Mouse (Mus musculus): ENCODE measurements around the gene Txk. TPM values are rescaled to one million over a fixed set of nuclear protein-coding genes. Genes with fewer than 3 reads are reported as not detected.
A peak's percentile ranks its signal among the peaks of the same experiment; 100 is the strongest.

The Txk gene
- total RNA-seq (2021): under 1 TPM; 0.10 TPM
- long read RNA-seq, experiment 1: 0 reads
- long read RNA-seq, experiment 2: 0 reads

DNA sequence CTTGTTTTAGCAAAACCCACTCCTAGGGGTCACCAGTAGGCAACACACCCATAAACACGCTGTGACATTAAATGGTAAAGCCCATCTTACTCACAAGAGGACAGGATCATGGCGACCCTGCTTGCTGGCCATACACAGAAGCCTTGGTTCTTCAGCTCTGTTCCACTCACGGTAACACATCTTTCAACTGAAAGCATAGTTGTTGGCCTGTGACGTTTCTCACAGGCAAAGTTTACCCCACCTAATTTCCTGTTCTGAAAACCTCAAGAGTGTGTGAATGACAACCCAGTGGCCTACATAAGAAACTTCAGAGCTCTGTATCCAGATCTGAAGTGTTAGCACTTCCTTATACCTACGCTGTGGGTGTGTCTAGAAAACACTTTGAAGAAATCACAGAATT lies at the start of gene Txk:
Gene Txk (minus strand): TSS at position 193 of the 400 bp plus-strand sequence.
- DNase-seq: no peak

DNA sequence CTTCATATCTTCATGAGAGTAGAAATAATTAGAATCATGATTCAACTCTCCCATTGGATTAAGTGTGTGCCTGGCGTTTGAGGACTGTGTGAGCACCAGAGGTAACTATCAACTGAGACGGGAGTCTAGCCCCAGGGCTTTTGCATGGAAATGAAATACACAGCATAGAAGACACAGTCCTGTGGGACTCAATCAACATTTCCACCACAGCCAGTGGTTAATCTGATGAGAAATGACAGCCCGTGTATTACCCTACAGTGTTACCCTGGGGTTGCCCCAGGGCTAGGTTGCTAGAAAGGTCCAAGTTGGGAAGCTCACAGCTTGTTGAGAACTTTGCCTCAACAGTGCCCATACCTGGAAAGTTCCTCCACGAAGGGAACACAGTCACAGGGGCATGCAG lies 46.0 kb upstream of the Txk start:
- no peak for DNase-seq

DNA sequence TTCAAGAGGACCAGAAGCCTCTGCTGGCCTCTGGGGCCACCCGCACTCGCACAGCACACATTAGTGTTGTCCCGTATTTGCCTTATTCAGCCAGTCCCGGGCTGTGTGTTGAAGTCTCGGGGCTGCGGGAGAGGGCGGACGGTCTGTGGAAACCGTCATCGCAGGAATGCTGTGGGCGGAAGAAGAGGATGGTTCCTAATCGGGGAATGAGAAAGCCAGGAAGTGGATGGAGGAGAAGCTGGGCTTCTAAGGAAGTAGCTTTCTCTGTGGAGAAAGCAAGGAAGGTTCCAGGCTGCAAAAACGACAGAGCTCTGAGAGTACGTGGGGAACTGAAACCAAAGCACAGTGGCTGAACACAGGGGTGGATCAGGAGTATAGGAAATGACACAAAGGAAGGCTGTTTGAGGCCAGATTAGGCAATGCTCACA lies 43.6 kb upstream of the Txk start:
- peak; percentile 20 to 26 for DNase-seq

DNA sequence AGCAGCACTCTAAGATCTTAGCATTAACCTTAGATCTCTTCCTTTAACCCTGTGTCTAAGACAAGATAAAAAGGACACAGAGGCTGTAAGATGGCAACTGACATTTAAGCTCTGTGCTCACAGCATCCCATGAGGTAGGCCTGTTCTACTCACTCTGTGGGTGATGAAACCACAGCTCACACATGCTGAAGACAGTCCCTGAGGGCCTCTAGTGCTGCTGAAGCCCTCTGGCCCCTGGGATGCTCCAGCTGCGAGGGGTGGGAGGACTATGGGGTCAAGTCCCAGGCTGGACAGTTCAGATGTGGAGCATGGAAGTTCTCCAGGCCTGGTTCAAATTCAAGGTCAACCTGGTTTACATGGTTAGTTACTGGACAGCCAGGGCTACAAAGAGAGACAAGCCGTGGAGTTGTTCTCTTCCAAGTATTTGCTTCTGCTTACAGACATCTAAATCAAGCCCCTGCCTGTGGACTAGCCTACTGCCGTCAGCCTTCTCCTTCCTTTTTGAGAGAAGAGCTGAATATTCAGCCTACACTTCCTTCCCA lies 40.8 kb upstream of the Txk start:
- no peak for DNase-seq

DNA sequence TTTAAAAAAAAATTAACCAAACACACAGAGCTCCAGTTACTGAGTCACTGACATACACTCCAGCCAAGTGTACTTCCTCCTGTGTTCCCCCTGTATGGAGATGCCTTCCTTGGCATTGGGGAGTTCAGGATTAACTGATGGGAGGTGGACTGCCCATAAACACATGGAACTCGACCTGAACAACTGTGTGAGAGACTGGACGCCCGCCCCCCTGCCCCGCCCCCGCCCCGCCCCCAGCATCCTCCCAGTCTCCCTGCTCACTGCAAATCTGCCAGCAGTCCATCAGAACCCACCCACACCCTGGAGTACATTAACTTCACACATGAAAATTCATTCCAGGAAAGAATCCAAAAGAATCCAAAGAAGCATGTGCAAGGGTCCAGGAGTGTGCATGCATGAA lies 39.2 kb upstream of the Txk start:
- DNase-seq: no peak

DNA sequence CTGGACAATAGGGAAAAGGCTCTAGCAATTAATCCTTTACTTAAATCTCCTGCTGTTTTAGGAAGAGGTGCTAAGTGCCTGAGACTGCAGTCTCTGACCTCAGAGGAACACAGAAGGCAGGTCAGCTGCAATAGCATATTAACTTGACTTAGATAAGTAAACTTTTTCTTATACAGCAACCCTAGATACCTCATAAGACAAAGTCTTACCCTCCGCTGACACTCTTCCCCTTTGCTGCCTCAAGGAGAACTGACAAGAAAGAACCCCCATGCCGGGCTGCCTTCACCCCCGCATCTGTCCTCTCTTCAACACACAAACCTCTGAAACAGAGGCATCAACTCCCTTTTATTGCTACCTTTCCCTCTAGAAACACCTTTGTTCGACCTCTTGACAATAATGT lies 38.8 kb upstream of the Txk start:
- no peak for DNase-seq

DNA sequence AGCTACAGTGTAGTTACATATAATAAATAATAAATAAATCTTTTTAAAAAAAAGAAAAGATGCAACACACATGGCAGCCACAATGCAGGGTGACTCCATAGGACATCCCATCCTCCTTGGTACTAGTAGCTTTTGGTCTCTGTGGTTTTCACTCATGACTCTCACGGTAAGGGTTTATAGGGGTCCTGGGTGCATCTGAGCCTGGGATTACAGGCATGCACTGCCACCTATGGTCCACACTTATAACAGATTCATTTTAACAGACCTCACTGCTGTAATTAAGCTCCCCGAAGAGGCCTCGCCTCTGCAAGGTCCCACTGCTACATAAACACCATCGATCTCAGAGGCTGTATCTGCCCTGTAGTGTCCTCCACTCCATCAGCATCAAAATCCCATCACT lies 32.9 kb upstream of the Txk start:
- DNase-seq: no peak

DNA sequence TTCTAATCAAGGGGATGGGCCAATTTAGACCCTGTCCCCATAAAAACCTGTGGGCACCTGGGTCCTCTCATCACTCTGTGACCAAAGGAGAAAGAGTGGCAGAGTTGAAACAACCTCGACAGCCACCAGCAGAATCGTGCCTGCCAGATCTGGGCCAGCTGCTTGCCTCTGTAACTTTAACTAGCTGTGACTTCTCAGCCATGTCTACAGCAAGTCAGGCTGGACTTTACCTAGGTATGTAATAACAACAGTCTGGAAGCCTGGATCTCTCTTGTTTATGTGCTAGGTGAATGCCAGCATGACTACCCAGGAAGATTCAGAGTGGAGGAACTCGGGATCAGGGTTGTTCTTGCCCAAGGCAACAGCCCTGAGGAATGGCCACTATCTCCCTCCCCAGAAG lies 32.1 kb upstream of the Txk start:
- DNase-seq: no peak

DNA sequence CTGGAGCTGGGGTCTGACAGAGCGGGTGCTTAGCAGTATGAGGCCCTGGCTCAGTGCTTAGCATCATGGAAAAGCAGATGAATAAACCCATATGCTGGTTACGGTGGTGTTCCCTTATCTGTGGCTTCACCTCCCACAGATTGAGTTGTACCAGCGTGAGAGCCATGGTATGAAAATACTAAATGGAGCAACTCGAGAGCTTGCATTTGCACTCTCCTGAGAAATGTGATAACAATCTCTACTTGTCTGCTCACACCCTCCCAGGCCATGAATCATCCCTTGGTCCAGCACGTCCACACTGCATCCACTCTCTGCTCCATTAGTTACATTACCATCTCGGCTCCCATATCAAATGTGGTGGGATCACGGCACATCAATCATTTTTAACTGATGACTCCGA lies 31.4 kb upstream of the Txk start:
- no peak for DNase-seq

DNA sequence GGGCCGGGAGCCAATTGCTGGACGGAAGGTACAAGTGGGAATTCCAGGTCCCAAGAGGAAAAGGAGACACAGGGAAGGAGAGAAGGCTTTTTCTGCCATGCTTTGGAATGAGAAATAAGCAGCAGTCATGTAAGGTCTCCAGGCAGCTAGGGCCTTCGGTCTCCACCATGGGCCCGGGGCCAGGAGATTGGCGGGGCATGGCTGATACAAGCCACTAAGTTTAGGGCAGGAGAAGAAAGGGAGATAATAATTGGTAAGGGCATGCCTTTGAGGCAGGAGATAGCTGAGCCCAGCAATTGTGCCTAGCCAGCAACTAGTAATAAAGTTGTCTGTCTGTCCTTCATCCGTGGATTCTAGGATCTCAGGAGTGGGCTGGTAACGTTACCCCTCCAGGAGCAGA lies 30.5 kb upstream of the Txk start:
- DNase-seq: no peak

DNA sequence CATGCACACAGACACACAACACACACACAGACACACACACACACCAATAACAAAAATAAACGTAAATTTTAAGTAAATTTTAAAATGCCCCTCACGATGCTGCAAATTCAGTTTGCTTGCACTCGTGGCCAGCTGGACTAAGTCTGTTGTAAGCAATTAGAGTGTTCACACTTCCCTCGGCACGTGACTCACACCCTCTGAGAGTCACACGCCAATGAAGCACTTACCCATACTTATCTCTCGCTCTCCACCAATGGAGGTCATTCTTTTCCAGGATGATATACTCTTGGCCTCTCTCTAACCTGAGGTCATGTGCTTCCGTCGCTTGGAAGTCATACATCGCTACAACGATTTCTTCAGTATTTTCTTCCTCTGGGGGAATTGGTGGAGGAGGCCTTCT lies 29.2 kb upstream of the Txk start:
- DNase-seq: no peak

DNA sequence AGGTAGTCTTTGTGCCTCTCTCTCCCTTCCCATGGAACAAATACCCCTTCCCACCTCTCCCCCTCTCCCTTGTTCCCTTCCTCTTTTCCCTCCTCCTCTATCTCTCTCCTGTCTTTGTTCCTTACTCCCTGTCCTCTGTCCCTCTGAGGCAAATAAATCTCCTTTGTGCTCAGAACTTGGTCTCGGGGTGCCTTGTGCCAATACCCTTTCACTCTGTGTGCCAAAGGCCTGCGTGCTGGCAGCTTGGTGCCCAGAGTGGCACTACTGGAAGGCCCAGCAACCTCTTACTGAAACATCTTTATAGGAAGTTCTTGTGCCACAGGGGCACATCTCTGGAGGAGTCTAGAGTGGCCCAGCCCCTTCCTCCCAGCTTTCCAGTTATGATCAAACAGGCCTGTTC lies 24.0 kb upstream of the Txk start:
- DNase-seq: no peak

DNA sequence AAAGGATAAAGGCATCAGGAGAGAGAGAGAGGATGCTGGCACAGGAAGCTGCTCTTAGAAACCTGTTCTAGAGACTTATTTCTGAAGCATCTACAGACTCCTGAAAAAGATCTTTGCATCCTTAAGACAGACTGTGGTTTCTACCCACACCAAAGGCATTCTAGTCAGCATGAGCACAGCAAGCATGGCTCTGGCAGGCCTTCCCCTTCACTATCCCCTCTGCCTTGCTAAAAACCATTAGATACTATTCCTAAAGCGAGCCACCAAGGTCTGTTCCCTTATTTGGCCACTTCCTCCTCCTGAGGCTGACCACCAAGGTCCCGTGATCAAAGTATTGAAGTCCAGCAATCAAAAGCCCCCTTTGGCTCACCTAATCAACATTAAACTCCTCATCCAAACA lies 23.6 kb upstream of the Txk start:
- no peak for DNase-seq

DNA sequence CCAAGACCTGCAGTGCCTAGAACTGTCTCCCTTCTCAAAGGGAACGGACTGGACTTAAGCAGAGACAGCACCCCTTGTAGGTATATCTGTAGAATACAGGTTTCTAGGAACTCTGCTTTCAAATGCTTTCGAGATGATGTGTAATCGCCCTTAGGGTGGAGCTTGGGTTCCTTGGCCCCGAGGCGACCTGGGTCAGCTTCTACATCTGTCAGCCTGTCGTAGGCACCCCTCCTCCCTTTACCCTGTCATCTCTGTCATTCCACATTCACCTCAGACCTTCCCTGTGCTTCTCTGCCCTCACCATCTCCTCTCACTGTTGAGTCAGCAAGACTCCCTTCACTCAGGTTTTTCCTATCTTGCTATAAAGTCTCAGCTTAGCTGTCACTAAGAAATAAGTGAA lies 17.3 kb upstream of the Txk start:
- DNase-seq: no peak

DNA sequence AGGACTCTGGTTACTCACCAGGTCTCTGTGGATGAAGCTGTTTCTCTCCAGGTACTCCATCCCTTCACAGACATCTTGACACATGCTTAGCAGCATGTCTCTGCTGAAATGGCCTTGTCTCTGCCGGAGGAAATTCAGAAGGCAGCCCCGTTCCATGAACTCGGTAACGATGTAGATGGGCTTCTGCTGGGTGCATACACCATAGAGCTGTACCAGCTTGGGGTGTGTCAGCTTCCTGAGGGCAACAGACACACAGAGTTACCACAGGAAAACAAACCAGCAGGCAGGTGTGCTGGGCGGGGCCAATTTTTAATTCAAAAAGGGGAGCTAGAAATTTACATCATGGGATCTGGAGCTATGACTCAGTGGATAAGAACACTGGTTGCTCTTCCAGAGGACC lies 11.0 kb upstream of the Txk start:
- peak; percentile 2 to 10 for DNase-seq

DNA sequence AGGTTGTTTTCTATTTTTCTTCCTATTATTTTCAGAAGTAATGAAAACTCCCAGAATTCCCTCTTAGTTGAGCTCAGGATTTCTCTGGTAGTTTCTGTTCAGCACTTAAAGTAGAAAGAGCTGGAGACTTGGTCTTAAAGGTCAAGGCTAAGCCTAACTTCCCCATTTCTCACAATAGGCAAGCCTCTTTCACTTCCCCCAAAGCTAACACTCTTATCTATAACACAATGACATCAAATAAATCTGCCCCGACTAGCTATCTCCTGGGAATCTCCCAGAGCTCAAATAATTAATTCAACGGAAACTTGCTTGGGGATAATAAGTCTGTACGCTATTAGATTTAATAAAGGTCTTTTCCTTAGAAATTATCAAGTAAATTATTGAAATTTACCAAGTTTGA lies 10.4 kb upstream of the Txk start:
- DNase-seq: no peak

DNA sequence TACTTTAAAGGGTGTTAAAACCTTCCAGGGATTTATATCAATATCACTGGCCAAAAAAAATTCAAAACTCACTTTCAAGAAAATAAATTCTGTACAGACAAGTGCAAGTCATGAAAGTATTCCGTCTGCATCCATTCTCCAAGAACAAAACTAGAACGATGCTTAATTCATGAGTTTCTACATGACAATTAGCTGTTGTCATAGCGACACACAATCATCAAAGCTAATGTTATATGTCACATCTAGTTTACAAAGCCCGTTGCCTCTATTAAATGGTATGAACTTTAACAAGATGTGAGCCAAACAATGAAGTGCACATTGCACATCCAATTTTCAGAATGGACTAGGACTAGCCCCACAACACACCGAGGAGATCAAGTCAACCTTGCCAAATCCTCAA lies 9.2 kb upstream of the Txk start:
- DNase-seq: no peak

DNA sequence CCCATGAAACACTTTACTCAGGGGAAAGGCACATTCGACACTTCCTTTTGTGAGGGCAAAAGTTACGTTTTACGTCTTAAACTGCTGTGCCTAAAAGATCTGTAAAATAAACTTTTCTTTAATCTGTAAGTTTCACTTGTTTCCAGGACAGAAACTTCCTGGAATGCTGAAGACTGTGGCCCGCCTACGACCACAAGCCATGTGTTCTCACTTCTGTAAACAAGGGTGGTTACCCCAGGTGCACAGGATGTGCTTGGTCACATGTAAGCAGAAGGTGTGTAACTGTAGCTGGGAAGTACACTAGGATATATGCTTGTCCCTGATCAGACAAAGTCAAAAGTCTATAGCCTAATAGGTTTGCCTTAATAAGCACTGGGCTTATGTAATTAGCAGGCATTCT lies 8.7 kb upstream of the Txk start:
- no peak for DNase-seq

DNA sequence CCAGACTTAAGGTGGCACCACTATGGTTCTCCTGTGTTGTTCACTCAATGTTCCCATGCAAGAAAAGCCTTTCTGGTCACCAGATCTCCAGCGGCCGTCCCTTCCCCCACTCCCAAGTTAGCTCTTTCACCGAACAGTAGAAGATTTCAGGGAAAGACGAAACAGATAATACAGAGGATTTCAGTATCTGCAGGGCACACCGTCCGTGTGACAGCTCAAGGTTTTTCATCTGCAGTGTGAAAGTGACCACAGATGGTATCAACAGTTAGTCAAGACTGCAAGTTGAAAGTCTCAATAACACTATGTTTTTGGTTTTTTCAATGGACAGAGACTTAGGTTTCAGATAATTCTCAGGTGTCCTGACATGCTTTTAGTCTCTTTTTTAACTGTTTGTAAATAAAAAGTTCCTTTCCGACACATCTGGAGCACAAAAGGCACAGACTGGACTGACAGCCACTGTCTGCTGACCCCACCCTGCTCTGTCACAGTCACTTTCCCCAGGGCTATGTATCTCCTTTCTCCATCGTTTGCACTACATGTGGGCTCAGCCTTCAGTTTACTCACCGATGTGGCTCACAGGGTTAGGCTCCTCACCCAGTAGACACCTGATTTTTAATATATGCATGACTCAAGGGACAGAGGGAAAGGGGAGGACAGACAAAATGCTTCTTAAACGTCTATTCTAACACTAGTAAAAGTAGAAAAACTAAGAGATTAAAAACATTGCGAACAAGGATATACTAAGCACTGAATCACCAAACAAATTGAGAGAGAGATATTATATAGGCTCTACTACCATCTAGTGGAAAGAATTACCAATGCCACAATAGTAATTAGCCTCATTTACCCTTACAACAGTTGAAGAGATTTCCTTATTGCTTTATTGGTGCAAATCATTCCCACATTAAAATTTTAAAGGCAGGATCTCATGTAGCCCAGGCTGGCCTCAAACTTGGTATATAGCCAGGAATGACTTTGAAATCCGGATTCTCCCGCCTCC lies 6.6 kb upstream of the Txk start:
- no peak for DNase-seq

DNA sequence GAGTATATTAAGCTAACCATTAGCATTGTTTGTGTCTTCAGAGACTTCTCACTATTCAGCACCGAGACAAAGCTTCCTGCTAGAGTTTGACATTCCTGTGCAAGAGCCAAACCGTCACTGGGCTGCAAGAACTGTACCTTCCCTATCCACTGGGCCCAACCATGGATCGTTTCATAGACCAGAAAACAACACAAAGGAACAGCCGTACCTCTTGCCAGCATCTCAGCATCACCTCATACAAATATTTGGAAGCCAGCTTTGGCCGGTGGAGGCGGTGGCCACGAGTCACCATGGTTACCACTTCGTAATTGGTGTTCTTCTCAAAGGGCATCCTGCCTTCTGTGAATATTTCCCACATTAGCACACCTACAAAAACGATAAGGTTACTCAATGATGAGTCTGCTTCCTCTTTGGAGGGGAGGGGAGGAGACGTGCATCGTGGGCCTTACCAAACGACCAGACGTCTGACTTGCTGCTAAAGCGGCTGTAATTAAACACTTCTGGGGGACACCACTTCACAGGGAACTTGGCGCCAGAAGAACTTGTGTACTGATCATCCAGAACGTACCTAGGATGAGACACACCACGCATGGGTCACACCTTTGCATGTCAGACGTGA lies 4.7 kb upstream of the Txk start:
- no peak for DNase-seq

DNA sequence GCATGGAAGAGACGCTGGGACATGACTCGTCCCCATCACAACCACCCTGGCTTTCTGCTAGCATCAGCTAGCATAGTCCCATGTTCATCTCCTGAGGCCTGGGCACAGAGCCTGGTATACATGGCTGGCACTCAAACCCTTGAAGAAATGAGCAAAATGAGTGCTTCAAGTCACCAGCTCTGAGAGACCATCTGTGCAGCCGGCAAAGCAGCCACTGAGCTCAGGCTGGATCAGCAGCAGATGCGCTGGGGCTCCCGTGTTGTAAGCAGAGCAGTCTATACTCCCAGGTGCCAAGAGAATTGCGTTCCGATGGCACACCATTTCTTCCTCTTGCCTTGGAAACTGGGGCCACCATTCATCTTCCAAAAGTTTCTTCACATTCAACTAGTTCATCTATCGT lies 3.4 kb upstream of the Txk start:
- DNase-seq: no peak

DNA sequence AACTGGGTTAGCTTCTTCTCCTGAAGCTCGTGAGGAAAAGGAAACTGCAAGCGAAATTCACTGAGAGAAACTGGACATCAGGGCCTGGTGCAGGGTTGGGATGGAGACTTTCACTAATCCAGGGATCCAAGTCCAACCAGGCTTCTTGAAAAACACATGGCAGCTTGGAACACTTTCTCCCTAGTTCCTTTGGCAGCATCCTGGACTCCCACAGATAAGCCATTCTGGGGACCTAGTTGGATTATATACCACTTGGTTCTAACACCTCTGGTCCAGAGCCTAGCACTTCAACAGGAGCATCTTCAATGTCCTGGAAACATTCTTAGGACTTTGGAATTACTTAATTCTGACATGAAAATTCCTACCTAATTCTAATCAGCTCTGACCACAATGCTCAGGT lies 2.5 kb upstream of the Txk start:
- no peak for DNase-seq

DNA sequence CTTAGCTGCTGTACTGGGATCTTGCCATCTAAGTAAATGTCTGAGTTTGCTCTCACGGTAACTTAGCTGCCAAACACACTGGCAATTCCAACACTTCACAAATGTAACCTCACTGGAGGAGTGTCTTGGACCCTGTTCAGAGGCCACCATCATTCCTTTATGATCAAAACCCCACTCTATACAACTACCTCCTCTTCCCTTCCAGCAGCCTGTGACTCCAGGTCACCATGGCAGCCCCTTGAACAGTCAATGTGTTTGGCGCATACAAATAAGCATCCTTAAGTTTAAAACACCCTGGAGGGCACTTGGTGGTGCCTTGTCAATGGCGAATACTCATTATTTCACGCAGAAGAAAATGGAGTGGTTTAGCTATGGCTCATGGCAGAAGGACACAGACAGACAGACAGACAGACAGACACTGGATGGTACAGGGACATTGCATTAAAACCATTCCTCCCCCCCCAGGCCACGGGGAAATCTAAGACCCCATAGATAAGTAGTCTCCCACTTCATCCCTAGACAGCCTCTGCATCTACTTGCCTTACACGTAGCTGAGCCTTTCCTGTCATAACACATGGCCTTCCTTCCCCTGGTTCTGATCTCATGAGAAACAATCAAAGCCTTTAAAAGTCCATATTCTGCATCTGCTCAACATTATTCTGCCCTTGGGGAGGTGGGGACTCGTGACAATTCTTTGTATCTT lies 1.4 kb downstream of the Txk start:
- no peak for DNase-seq
